Mouse (Mus musculus) testis, adult 2 months (tissue): ENCODE results near the gene Scamp4. TPM values are rescaled to one million over a fixed set of nuclear protein-coding genes. Genes with fewer than 3 reads are reported as not detected.
"Not testable (repeated sequence)": the region's sequence is repeated elsewhere in the genome, so short reads cannot be mapped to it uniquely, and the experiment has no call there.

Source experiments
- H3K27ac ChIP-seq: fragments of 200-500 bp; 2 replicates; pipeline ENCODE4 v1.5.1; 2012; ENCODE audit warnings: low read depth, low read length; ENCODE audit not compliant: control insufficient read depth, insufficient read depth
- H3K27me3 ChIP-seq: fragments of 200-500 bp; 2 replicates; pipeline ENCODE4 v1.6.1; 2012; ENCODE audit warnings: mild to moderate bottlenecking, low read length, moderate library complexity; ENCODE audit not compliant: control insufficient read depth, insufficient read depth
- H3K36me3 ChIP-seq: fragments of 200-500 bp; 2 replicates; pipeline ENCODE4 v1.6.1; 2012; ENCODE audit warnings: mild to moderate bottlenecking, low read length; ENCODE audit not compliant: control insufficient read depth, insufficient read depth
- H3K4me1 ChIP-seq: fragments of 200-500 bp; 2 replicates; pipeline ENCODE4 v1.6.1; 2012; ENCODE audit warnings: low read length; ENCODE audit not compliant: control insufficient read depth, insufficient read depth
- H3K4me3 ChIP-seq: fragments of 200-500 bp; 2 replicates; pipeline ENCODE4 v1.5.1; 2012; ENCODE audit warnings: low read depth, mild to moderate bottlenecking, low read length, moderate library complexity, mixed read lengths; ENCODE audit not compliant: control insufficient read depth
- CTCF ChIP-seq: fragments of 200-500 bp; IDR thresholded peaks from 2 replicates; pipeline ENCODE4 v1.5.1; 2012; ENCODE audit warnings: low read depth, mild to moderate bottlenecking, inconsistent platforms, low read length, moderate library complexity; ENCODE audit not compliant: control insufficient read depth, insufficient read depth, insufficient replicate concordance
- POLR2A ChIP-seq: fragments of 200-500 bp; IDR thresholded peaks from 2 replicates; pipeline ENCODE4 v1.6.1; 2012; ENCODE audit warnings: low read depth, mild to moderate bottlenecking, inconsistent platforms, low read length, moderate library complexity; ENCODE audit not compliant: control insufficient read depth
- polyA plus RNA-seq: library from polyadenylated mRNA; depleted of rRNA; stranded (reverse); fragments of >200 nt; gene quantifications from 2 replicates; pipeline ENCODE4 v1.2.3, GENCODE M21; 2012

The Scamp4 gene
- polyA plus RNA-seq, 1 experiment = 61.6 TPM

GRCm38 (mm10) chr10:80589879-80590854 is 12.5 kb upstream of the Scamp4 start, which contains the start of gene Abhd17a:
Abhd17a (minus strand) TSS chr10:80590341.
- H3K4me1 ChIP-seq = peaks cover 25% of the 10 kb centered on the region
- peak within 1 kb of the TSS; percentile 83 for H3K27ac ChIP-seq
- H3K4me3 ChIP-seq = peak within 1 kb of the TSS; percentile 93

GRCm38 (mm10) chr10:80596318-80596717 is 6.4 kb upstream of the Scamp4 start:
- Histone ChIP-seq H3K4me1 (peaks cover 2% of the 10 kb centered on the region; the same call in 1 of the 2 replicates), H3K27me3 (no peaks in the 10 kb centered on the region), H3K27ac (no peak overlapping the region), H3K36me3 (no peaks in the 10 kb centered on the region), H3K4me3 (no peak overlapping the region)
- no peak for TF ChIP-seq CTCF
- TF ChIP-seq POLR2A = no peak

More at GRCm38 (mm10) chr10:80589879-80590854, 12.5 kb upstream of the Scamp4 start, which contains the start of gene Abhd17a:
- no peaks in the 10 kb centered on the region for H3K36me3 ChIP-seq
- TF ChIP-seq CTCF (no peak), POLR2A (peak; percentile 92)
- H3K27me3 ChIP-seq = no peaks in the 10 kb centered on the region

- Histone ChIP-seq H3K36me3 (no peaks in the 10 kb centered on the region), H3K4me3 (peak overlapping the region; percentile 98), H3K27ac (peak overlapping the region; percentile 98), H3K27me3 (no peaks in the 10 kb centered on the region), H3K4me1 (peaks cover 12% of the 10 kb centered on the region)
- TF ChIP-seq CTCF = no peak
- no peak for TF ChIP-seq POLR2A
Observed at GRCm38 (mm10) chr10:80603364-80603763, 692 bp downstream of the Scamp4 start.

GRCm38 (mm10) chr10:80604001-80604509 is 1.4 kb downstream of the Scamp4 start:
- TF ChIP-seq POLR2A (no peak), CTCF (no peak)
- no peaks in the 10 kb centered on the region; the same call in 1 of the 2 replicates for H3K36me3 ChIP-seq
- H3K4me3 ChIP-seq = peak overlapping the region; percentile 98
- no peaks in the 10 kb centered on the region for H3K27me3 ChIP-seq
- H3K27ac ChIP-seq = no peak overlapping the region
- peaks cover 12% of the 10 kb centered on the region for H3K4me1 ChIP-seq

- H3K36me3 ChIP-seq = no peaks in the 10 kb centered on the region; the same call in 1 of the 2 replicates
- H3K4me3 ChIP-seq = no peak overlapping the region
- TF ChIP-seq POLR2A (no peak), CTCF (no peak)
Observed at GRCm38 (mm10) chr10:80604988-80605387, 2.3 kb downstream of the Scamp4 start.

GRCm38 (mm10) chr10:80605721-80606120 is 3.0 kb downstream of the Scamp4 start, which contains the start of gene Gm49322:
Gm49322 (plus strand) TSS chr10:80606021.
- not testable (repeated sequence) for H3K36me3 ChIP-seq, H3K4me3 ChIP-seq, H3K27ac ChIP-seq, H3K27me3 ChIP-seq
- peaks cover 12% of the 10 kb centered on the region for H3K4me1 ChIP-seq

More at GRCm38 (mm10) chr10:80604988-80605387, 2.3 kb downstream of the Scamp4 start:
- peaks cover 12% of the 10 kb centered on the region for H3K4me1 ChIP-seq
- H3K27ac ChIP-seq = no peak overlapping the region
- H3K27me3 ChIP-seq = no peaks in the 10 kb centered on the region

- Histone ChIP-seq H3K4me3 (no peak overlapping the region), H3K36me3 (no peaks in the 10 kb centered on the region; the same call in 1 of the 2 replicates)
- TF ChIP-seq CTCF = no peak
Observed at GRCm38 (mm10) chr10:80606306-80606705, 3.6 kb downstream of the Scamp4 start.

More at GRCm38 (mm10) chr10:80606306-80606705, 3.6 kb downstream of the Scamp4 start:
- Histone ChIP-seq H3K4me1 (peaks cover 12% of the 10 kb centered on the region), H3K27me3 (no peaks in the 10 kb centered on the region), H3K27ac (no peak overlapping the region)
